Mouse (Mus musculus) limb, embryonic 14.5 days (tissue): ENCODE results near the gene C1ql1. TPM values are rescaled to one million over a fixed set of nuclear protein-coding genes. Genes with fewer than 3 reads are reported as not detected.

Experiments
- ATAC-seq: fragments of 200-750 bp; cut with Nextera tagmentation; 2 replicates; pipeline ENCODE4 v1.8.0; 2017; ENCODE audit warnings: low read depth, moderate number of reproducible peaks, moderate TSS enrichment; ENCODE audit not compliant: low FRiP score
- DNase-seq: peaks from one replicate; pipeline ENCODE4 v3.0.0-alpha.2; 2015; ENCODE audit warnings: low spot score
- H3K27ac ChIP-seq: fragments of 300-500 bp; sonication (generic); replicated peaks from 2 replicates; pipeline ENCODE4 v1.5.1; 2014; ENCODE audit warnings: low read depth, mild to moderate bottlenecking, low read length, moderate library complexity, mixed read lengths
- H3K27me3 ChIP-seq: fragments of 300-500 bp; sonication (generic); 2 replicates; pipeline ENCODE4 v1.6.1; 2014; ENCODE audit warnings: low read length, mixed read lengths; ENCODE audit not compliant: control insufficient read depth, insufficient read depth
- H3K36me3 ChIP-seq: fragments of 300-500 bp; sonication (generic); 2 replicates; pipeline ENCODE4 v1.6.1; 2014; ENCODE audit warnings: mild to moderate bottlenecking, low read length, moderate library complexity, mixed read lengths; ENCODE audit not compliant: control insufficient read depth, insufficient read depth
- H3K4me1 ChIP-seq: fragments of 300-500 bp; sonication (generic); 2 replicates; pipeline ENCODE4 v1.6.1; 2014; ENCODE audit warnings: antibody characterized with exemption, low read length, mixed read lengths; ENCODE audit not compliant: control insufficient read depth, insufficient read depth
- H3K4me2 ChIP-seq: fragments of 300-500 bp; sonication (generic); replicated peaks from 2 replicates; pipeline ENCODE4 v1.6.1; 2014; ENCODE audit warnings: low read depth, mild to moderate bottlenecking, low read length, moderate library complexity; ENCODE audit not compliant: severe bottlenecking
- H3K4me3 ChIP-seq: fragments of 300-500 bp; sonication (generic); replicated peaks from 2 replicates; pipeline ENCODE4 v1.5.1; 2014; ENCODE audit warnings: low read length
- H3K9ac ChIP-seq: fragments of 300-500 bp; sonication (generic); 2 replicates; pipeline ENCODE4 v1.6.1; 2014; ENCODE audit warnings: mild to moderate bottlenecking, low read depth, low read length, moderate library complexity; ENCODE audit not compliant: severe bottlenecking
- H3K9me3 ChIP-seq: fragments of 300-500 bp; sonication (generic); 2 replicates; pipeline ENCODE4 v1.6.1; 2016; ENCODE audit warnings: low read length; ENCODE audit not compliant: control insufficient read depth
- POLR2A ChIP-seq: fragments of 200-500 bp; IDR thresholded peaks from 2 replicates; pipeline ENCODE4 v1.8.0; 2012; ENCODE audit warnings: inconsistent platforms, mild to moderate bottlenecking, moderate library complexity, borderline replicate concordance; ENCODE audit not compliant: insufficient read depth, insufficient read length; ENCODE audit errors: extremely low read depth
- WGBS: fragments of 180-500 bp; shearing (Covaris S2); extraction: QIAGEN DNeasy Blood & Tissue Kit; methylation state at CpG from one replicate; pipeline ENCODE4 v1.1.7; 2014; 5-methylcytosine and 5-hydroxymethylcytosine counted together
- polyA plus RNA-seq, 2 experiments: library from polyadenylated mRNA; depleted of rRNA in 1 of 2; stranded (reverse) in 1 of 2; unstranded in 1 of 2; fragments of >200 nt; fragmentation: Nextera tagmentation in 1 of 2; extraction: Ambion mirVana in 1 of 2; gene quantifications; 2 replicates each; pipeline versions ENCODE4 v1.2.1 to v1.2.3; 2012 to 2014

C1ql1 gene
- polyA plus RNA-seq, 2 experiments = 1.9 to 3.3 TPM

DNA sequence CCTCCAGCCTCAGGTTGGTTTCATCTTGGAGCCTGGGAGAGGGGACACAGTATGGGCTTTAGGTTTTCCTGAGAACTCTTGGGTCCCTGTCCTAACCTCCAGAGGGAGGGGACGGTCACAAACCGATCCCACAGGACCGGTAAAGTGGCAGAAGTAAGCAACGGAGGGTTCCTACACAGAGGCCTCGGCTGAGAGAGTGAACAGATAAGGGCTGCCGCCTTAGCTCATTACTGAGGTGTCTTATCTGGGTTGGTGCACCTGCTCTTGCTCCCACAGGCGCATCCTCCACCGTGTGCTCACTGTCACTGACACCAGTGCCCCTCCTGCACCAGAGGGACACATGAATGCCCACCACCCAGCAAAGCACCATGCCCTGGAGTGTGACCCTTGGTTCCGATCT is 50.7 kb downstream of the C1ql1 start:
- Histone ChIP-seq H3K36me3 (no peaks in the 10 kb centered on the region), H3K9me3 (no peaks in the 10 kb centered on the region), H3K4me1 (no peaks in the 10 kb centered on the region), H3K4me2 (no peak overlapping the region), H3K27me3 (peaks cover 4% of the 10 kb centered on the region; the same call in 1 of the 2 replicates), H3K27ac (no peak overlapping the region), H3K9ac (no peak overlapping the region), H3K4me3 (no peak overlapping the region)
- DNase-seq = no peak
- no peak for TF ChIP-seq POLR2A
- 70% methylated on average over 9 of the region's 9 CpGs for WGBS
- no peak for ATAC-seq

- ATAC-seq = no peak
- Histone ChIP-seq H3K9ac (no peak overlapping the region), H3K27me3 (peaks cover 4% of the 10 kb centered on the region; the same call in 1 of the 2 replicates), H3K4me2 (no peak overlapping the region), H3K36me3 (no peaks in the 10 kb centered on the region), H3K4me3 (no peak overlapping the region), H3K4me1 (no peaks in the 10 kb centered on the region), H3K27ac (no peak overlapping the region), H3K9me3 (no peaks in the 10 kb centered on the region)
- no peak for DNase-seq
- 81% methylated on average over 4 of the region's 4 CpGs for WGBS
- no peak for TF ChIP-seq POLR2A
These were observed 51.8 kb downstream of the C1ql1 start for GRCm38 (mm10) chr11:102894716-102895115.

DNA sequence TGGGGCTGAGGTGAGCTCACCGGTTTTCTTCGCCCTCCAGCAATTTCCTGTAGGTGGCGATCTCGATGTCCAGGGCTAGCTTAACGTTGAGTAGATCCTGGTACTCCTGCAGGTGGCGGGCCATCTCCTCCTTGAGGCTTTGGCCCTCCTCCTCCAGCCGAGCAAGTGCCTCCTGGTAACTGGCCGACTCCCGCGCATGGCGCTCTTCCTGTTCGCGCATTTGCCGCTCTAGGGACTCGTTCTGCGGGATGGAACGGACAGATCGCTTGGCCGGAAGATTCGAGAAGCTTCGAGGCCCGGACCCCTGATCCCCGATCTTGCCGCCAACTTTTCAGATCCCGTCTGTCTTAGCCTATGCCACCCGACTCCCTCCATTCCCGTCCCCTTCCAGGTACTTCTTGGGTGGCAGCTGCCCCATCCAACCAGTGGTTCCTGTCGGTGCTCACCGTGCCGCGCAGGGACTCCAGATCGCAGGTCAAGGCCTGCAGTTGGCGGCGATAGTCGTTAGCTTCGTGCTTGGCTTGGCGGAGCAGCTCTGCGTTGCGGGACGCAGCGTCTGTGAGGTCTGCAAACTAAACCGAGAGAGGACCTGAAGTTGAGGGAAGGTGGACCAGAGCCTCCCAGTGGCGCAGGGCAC is 53.4 kb downstream of the C1ql1 start:
- Histone ChIP-seq H3K27ac (no peak overlapping the region), H3K36me3 (no peaks in the 10 kb centered on the region), H3K9me3 (no peaks in the 10 kb centered on the region), H3K4me1 (no peaks in the 10 kb centered on the region), H3K27me3 (peaks cover 4% of the 10 kb centered on the region; the same call in 1 of the 2 replicates), H3K4me3 (peak overlapping the region; percentile 45), H3K4me2 (peak overlapping the region; percentile 77), H3K9ac (peak overlapping the region; percentile 60)
- DNase-seq (peak; percentile 83), ATAC-seq (peak; percentile 89)
- TF ChIP-seq POLR2A = no peak
- WGBS = 2% methylated on average over 40 of the region's 43 CpGs

DNA sequence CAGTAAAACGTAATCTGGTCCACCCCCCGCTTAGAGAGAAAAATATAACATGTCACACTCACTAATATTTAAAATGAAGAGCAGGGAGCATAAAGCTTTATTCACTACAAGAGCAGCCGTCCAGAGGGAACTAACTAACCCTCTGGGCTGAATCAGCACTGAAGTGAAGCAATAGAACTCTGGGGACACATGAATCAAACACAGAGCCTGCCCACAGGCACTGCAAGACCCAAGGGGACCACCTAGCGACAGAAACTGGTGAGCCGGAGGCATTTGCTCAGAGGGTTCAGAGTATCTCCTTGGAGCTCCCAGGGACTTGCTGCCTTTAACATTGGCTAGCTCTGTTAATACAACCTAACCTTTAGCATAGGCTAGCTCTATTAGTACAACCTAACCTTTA is 56.4 kb downstream of the C1ql1 start:
- H3K9me3 ChIP-seq = no peaks in the 10 kb centered on the region
- no peaks in the 10 kb centered on the region for H3K36me3 ChIP-seq
- DNase-seq = no peak
- peaks cover 4% of the 10 kb centered on the region; the same call in 1 of the 2 replicates for H3K27me3 ChIP-seq
- no peak overlapping the region for H3K4me3 ChIP-seq
- no peak overlapping the region for H3K4me2 ChIP-seq
- ATAC-seq = no peak
- WGBS = 63% methylated on average over 5 of the region's 5 CpGs
- H3K27ac ChIP-seq = no peak overlapping the region
- TF ChIP-seq POLR2A = no peak
- H3K4me1 ChIP-seq = no peaks in the 10 kb centered on the region
- no peak overlapping the region for H3K9ac ChIP-seq

Other genes with a start within 250 kb of the C1ql1 start
- gene Ccdc43, start 248.9 kb downstream of the C1ql1 start, polyA plus RNA-seq (2012; rRNA removed) = 18.6 and 23.6 TPM in 2 replicates
- gene Ccdc43, start 248.9 kb downstream of the C1ql1 start, polyA plus RNA-seq (2014; fragmentation: Nextera tagmentation; extraction: Ambion mirVana) = 36.6 and 38.1 TPM in 2 replicates
- 21.0 and 23.8 TPM in 2 replicates for gene Adam11, start 185.2 kb downstream of the C1ql1 start, polyA plus RNA-seq (2012; rRNA removed)
- 5.6 and 8.3 TPM in 2 replicates for gene Adam11, start 185.2 kb downstream of the C1ql1 start, polyA plus RNA-seq (2014; fragmentation: Nextera tagmentation; extraction: Ambion mirVana)
- gene Gjc1, start 127.0 kb downstream of the C1ql1 start, polyA plus RNA-seq (2012; rRNA removed) = 76.6 and 80.0 TPM in 2 replicates
- 59.6 and 67.5 TPM in 2 replicates for gene Gjc1, start 127.0 kb downstream of the C1ql1 start, polyA plus RNA-seq (2014; fragmentation: Nextera tagmentation; extraction: Ambion mirVana)
- not detected in 2 replicates for gene Higd1b, start 110.8 kb downstream of the C1ql1 start, polyA plus RNA-seq (2012; rRNA removed)
- 0.43 and 0.48 TPM in 2 replicates for gene Higd1b, start 110.8 kb downstream of the C1ql1 start, polyA plus RNA-seq (2014; fragmentation: Nextera tagmentation; extraction: Ambion mirVana)
- gene Eftud2, start 65.7 kb downstream of the C1ql1 start, polyA plus RNA-seq (2012; rRNA removed) = 95.0 and 113 TPM in 2 replicates
- gene Eftud2, start 65.7 kb downstream of the C1ql1 start, polyA plus RNA-seq (2014; fragmentation: Nextera tagmentation; extraction: Ambion mirVana) = 137 and 149 TPM in 2 replicates
- 0.34 and 0.41 TPM in 2 replicates for gene Ccdc103, start 65.5 kb downstream of the C1ql1 start, polyA plus RNA-seq (2012; rRNA removed)
- gene Ccdc103, start 65.5 kb downstream of the C1ql1 start, polyA plus RNA-seq (2014; fragmentation: Nextera tagmentation; extraction: Ambion mirVana) = 0.50 and 1.0 TPM in 2 replicates
- gene Fam187a, start 61.5 kb downstream of the C1ql1 start, polyA plus RNA-seq (2012; rRNA removed) = 0.04 TPM in 1 of 2 replicates, not detected in the other
- gene Fam187a, start 61.5 kb downstream of the C1ql1 start, polyA plus RNA-seq (2014; fragmentation: Nextera tagmentation; extraction: Ambion mirVana) = not detected in 2 replicates
- 0.48 and 0.65 TPM in 2 replicates for gene Gfap, start 45.8 kb downstream of the C1ql1 start, polyA plus RNA-seq (2012; rRNA removed)
- 0.48 and 0.50 TPM in 2 replicates for gene Gfap, start 45.8 kb downstream of the C1ql1 start, polyA plus RNA-seq (2014; fragmentation: Nextera tagmentation; extraction: Ambion mirVana)
- gene Kif18b, start 21.6 kb downstream of the C1ql1 start, polyA plus RNA-seq (2012; rRNA removed) = 24.5 and 30.3 TPM in 2 replicates
- 6.1 and 7.2 TPM in 2 replicates for gene Kif18b, start 21.6 kb downstream of the C1ql1 start, polyA plus RNA-seq (2014; fragmentation: Nextera tagmentation; extraction: Ambion mirVana)
- gene Nmt1, start 81.5 kb upstream of the C1ql1 start, polyA plus RNA-seq (2012; rRNA removed) = 45.9 and 48.9 TPM in 2 replicates
- 50.2 and 53.9 TPM in 2 replicates for gene Nmt1, start 81.5 kb upstream of the C1ql1 start, polyA plus RNA-seq (2014; fragmentation: Nextera tagmentation; extraction: Ambion mirVana)
- 182 and 259 TPM in 2 replicates for gene Dcakd, start 81.6 kb upstream of the C1ql1 start, polyA plus RNA-seq (2012; rRNA removed)
- gene Dcakd, start 81.6 kb upstream of the C1ql1 start, polyA plus RNA-seq (2014; fragmentation: Nextera tagmentation; extraction: Ambion mirVana) = 173 and 185 TPM in 2 replicates
- 10.3 and 13.2 TPM in 2 replicates for gene Plcd3, start 155.0 kb upstream of the C1ql1 start, polyA plus RNA-seq (2012; rRNA removed)
- gene Plcd3, start 155.0 kb upstream of the C1ql1 start, polyA plus RNA-seq (2014; fragmentation: Nextera tagmentation; extraction: Ambion mirVana) = 3.8 and 4.9 TPM in 2 replicates
- 11.2 and 14.2 TPM in 2 replicates for gene Acbd4, start 155.0 kb upstream of the C1ql1 start, polyA plus RNA-seq (2012; rRNA removed)
- gene Acbd4, start 155.0 kb upstream of the C1ql1 start, polyA plus RNA-seq (2014; fragmentation: Nextera tagmentation; extraction: Ambion mirVana) = 20.2 and 25.2 TPM in 2 replicates
- 17.7 and 21.1 TPM in 2 replicates for gene Hexim1, start 169.5 kb upstream of the C1ql1 start, polyA plus RNA-seq (2012; rRNA removed)
- gene Hexim1, start 169.5 kb upstream of the C1ql1 start, polyA plus RNA-seq (2014; fragmentation: Nextera tagmentation; extraction: Ambion mirVana) = 7.5 and 8.4 TPM in 2 replicates
- 9.4 and 10.8 TPM in 2 replicates for gene Hexim2, start 185.7 kb upstream of the C1ql1 start, polyA plus RNA-seq (2012; rRNA removed)
- gene Hexim2, start 185.7 kb upstream of the C1ql1 start, polyA plus RNA-seq (2014; fragmentation: Nextera tagmentation; extraction: Ambion mirVana) = 8.6 and 11.1 TPM in 2 replicates
- gene Fmnl1, start 224.4 kb upstream of the C1ql1 start, polyA plus RNA-seq (2012; rRNA removed) = 3.7 and 3.8 TPM in 2 replicates
- 2.5 and 2.6 TPM in 2 replicates for gene Fmnl1, start 224.4 kb upstream of the C1ql1 start, polyA plus RNA-seq (2014; fragmentation: Nextera tagmentation; extraction: Ambion mirVana)